Mouse (Mus musculus) olfactory bulb, adult 2 months (tissue): Measurements from ENCODE around the gene Igdcc3.

ENCODE experiments used
- CTCF ChIP-seq: fragments of 200-500 bp; IDR thresholded peaks from 2 replicates; pipeline ENCODE4 v1.5.1; 2012; ENCODE audit warnings: low read depth, mild to moderate bottlenecking, low read length, moderate library complexity; ENCODE audit not compliant: insufficient read depth
- POLR2A ChIP-seq: fragments of 200-500 bp; IDR thresholded peaks from 2 replicates; pipeline ENCODE4 v1.6.1; 2012; ENCODE audit warnings: mild to moderate bottlenecking, low read depth, low read length, moderate library complexity; ENCODE audit not compliant: insufficient read depth

DNA sequence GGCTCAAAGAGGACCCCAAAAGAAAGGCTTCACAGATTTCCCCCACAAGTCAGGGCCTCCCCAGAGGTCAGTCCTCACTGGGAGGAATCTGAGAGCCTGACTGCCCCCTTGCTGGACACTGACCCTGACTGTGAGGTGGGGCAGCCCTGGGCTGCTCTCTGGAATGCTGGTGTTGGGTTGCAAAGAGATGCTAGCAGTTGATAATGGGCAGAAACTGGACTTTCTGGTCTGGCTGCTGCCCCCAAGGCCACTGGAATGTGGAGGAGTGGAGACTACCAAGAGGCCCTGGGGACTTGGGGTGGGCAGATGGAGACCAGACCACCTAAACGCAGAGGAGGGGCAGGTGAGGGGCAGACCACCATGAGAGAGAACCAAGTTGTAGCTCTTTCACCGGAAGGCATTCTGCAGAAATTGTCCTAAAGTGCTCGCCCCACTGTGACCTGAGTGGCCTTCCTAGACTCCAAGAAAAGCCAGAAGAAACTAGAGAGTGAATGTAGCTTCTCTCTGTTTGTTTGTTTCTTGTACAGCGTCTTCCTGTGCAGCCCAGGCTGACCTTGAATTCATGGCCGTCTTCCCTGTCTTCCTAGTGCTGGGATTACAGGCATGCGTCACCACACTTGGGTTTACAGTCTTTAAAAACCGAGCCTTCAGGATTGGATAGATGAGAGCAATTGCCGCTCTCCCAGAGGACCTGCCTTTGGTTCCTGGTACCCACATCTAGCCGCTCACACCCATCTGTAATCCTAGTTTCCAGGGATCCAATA lies 13.9 kb downstream of the Igdcc3 start:
- TF ChIP-seq POLR2A (no peak), CTCF (no peak)
